Mouse (Mus musculus) limb, embryonic 11.5 days (tissue): Measurements from ENCODE around the gene Mrps5. TPM values are rescaled to one million over a fixed set of nuclear protein-coding genes. Genes with fewer than 3 reads are reported as not detected.
"Not testable (repeated sequence)": the region's sequence is repeated elsewhere in the genome, so short reads cannot be mapped to it uniquely, and the experiment has no call there.

Source experiments
- ATAC-seq: fragments of 200-750 bp; cut with Nextera tagmentation; 2 replicates; pipeline ENCODE4 v1.8.0; 2017; ENCODE audit warnings: low read depth; ENCODE audit not compliant: insufficient number of reproducible peaks, low FRiP score, low TSS enrichment
- DNase-seq: peaks from one replicate; pipeline ENCODE4 v3.0.0-alpha.2; 2015; ENCODE audit warnings: low spot score
- H3K27ac ChIP-seq: fragments of 300-500 bp; sonication (generic); replicated peaks from 2 replicates; pipeline ENCODE4 v1.5.1; 2014; ENCODE audit warnings: low read depth, mild to moderate bottlenecking, low read length
- H3K27me3 ChIP-seq: fragments of 300-500 bp; sonication (generic); 2 replicates; pipeline ENCODE4 v1.6.1; 2014; ENCODE audit warnings: mild to moderate bottlenecking, low read length, mixed read lengths; ENCODE audit not compliant: control insufficient read depth, insufficient read depth
- H3K36me3 ChIP-seq: fragments of 300-500 bp; sonication (generic); 2 replicates; pipeline ENCODE4 v1.6.1; 2014; ENCODE audit warnings: mild to moderate bottlenecking, low read length, moderate library complexity, mixed read lengths; ENCODE audit not compliant: control insufficient read depth, insufficient read depth
- H3K4me1 ChIP-seq: fragments of 300-500 bp; sonication (generic); 2 replicates; pipeline ENCODE4 v1.6.1; 2014; ENCODE audit warnings: low read length, mixed read lengths; ENCODE audit not compliant: control insufficient read depth, insufficient read depth
- H3K4me2 ChIP-seq: fragments of 300-500 bp; sonication (generic); 2 replicates; pipeline ENCODE4 v1.6.1; 2014; ENCODE audit warnings: low read depth, mild to moderate bottlenecking, moderate library complexity; ENCODE audit not compliant: severe bottlenecking
- H3K4me3 ChIP-seq: fragments of 300-500 bp; sonication (generic); 2 replicates; pipeline ENCODE4 v1.5.1; 2014; ENCODE audit warnings: low read depth, low read length
- H3K9ac ChIP-seq: fragments of 300-500 bp; sonication (generic); 2 replicates; pipeline ENCODE4 v1.6.1; 2014; ENCODE audit warnings: mild to moderate bottlenecking, low read length
- H3K9me3 ChIP-seq: fragments of 300-500 bp; sonication (generic); 2 replicates; pipeline ENCODE4 v1.6.1; 2016; ENCODE audit warnings: low read length; ENCODE audit not compliant: control insufficient read depth
- WGBS: fragments of 180-500 bp; shearing (Covaris S2); extraction: QIAGEN DNeasy Blood & Tissue Kit; methylation state at CpG from one replicate; pipeline ENCODE4 v1.1.7; 2014; 5-methylcytosine and 5-hydroxymethylcytosine counted together
- polyA plus RNA-seq: library from polyadenylated mRNA; unstranded; fragments of >200 nt; fragmentation: Nextera tagmentation; extraction: Ambion mirVana; gene quantifications from 2 replicates; pipeline ENCODE4 v1.2.1, GENCODE M21; 2014

Gene Mrps5
- polyA plus RNA-seq, 1 experiment from 2014 or later = 161 TPM

- not testable (repeated sequence) for H3K4me2 ChIP-seq, H3K9me3 ChIP-seq, H3K27ac ChIP-seq, H3K27me3 ChIP-seq, H3K36me3 ChIP-seq, H3K4me3 ChIP-seq, ATAC-seq, H3K9ac ChIP-seq, DNase-seq, H3K4me1 ChIP-seq
- WGBS = 78% methylated on average over 6 of the region's 8 CpGs
Measured at GRCm38 (mm10) chr2:127603383-127603782, 16.4 kb downstream of the Mrps5 start.

DNA sequence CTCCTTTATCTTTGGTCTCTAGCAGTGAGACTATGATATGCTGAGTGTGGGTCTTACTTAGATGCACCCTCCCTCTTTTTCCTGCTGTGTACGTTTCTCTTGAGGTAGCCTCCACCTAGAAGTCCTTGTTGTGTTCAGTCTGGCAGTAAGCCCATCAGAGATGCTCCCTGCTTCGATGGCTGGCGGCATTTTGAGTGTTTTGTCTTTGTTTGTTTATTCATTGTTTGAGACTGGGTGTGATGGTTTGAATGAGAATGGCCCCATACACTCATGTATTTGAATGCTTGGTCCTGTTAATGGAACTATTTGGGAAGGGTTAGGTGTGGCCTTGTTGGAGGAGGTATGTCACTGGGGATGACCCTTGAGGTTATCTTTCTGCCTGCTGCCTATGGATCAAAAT is 18.2 kb downstream of the Mrps5 start:
- Histone ChIP-seq H3K27me3 (no peaks in the 10 kb centered on the region), H3K9me3 (no peaks in the 10 kb centered on the region), H3K4me1 (0 out of 2 replicates have a peak, but pooled peaks cover 3% of the 10 kb centered on the region), H3K9ac (no peak overlapping the region), H3K4me2 (no peak overlapping the region), H3K36me3 (peaks cover 4% of the 10 kb centered on the region; the same call in 1 of the 2 replicates), H3K27ac (no peak overlapping the region), H3K4me3 (no peak overlapping the region)
- 94% methylated on average over 3 of the region's 3 CpGs for WGBS
- ATAC-seq = no peak
- DNase-seq = no peak

GRCm38 (mm10) chr2:127608234-127608633 is 21.2 kb downstream of the Mrps5 start:
- no peak overlapping the region for H3K27ac ChIP-seq
- DNase-seq (no peak), ATAC-seq (no peak)
- 0 out of 2 replicates have a peak, but pooled peaks cover 3% of the 10 kb centered on the region for H3K4me1 ChIP-seq
- no peak overlapping the region for H3K4me2 ChIP-seq
- no peaks in the 10 kb centered on the region for H3K27me3 ChIP-seq
- peaks cover 4% of the 10 kb centered on the region; the same call in 1 of the 2 replicates for H3K36me3 ChIP-seq
- WGBS = 50% methylated on average over 3 of the region's 3 CpGs
- no peak overlapping the region for H3K9ac ChIP-seq
- no peaks in the 10 kb centered on the region for H3K9me3 ChIP-seq
- no peak overlapping the region for H3K4me3 ChIP-seq

GRCm38 (mm10) chr2:127608986-127609385 is 22.0 kb downstream of the Mrps5 start:
- no peak overlapping the region for H3K4me2 ChIP-seq
- H3K4me1 ChIP-seq = 0 out of 2 replicates have a peak, but pooled peaks cover 3% of the 10 kb centered on the region
- H3K36me3 ChIP-seq = peaks cover 4% of the 10 kb centered on the region; the same call in 1 of the 2 replicates
- H3K9ac ChIP-seq = no peak overlapping the region
- ATAC-seq = peak; percentile 73
- H3K27ac ChIP-seq = no peak overlapping the region
- no peaks in the 10 kb centered on the region for H3K9me3 ChIP-seq
- DNase-seq = peak; percentile 52
- H3K27me3 ChIP-seq = no peaks in the 10 kb centered on the region
- WGBS = 1% methylated on average over 5 of the region's 5 CpGs
- H3K4me3 ChIP-seq = no peak overlapping the region

GRCm38 (mm10) chr2:127611386-127611785 is 24.4 kb downstream of the Mrps5 start:
- no peak overlapping the region for H3K27ac ChIP-seq
- H3K36me3 ChIP-seq = no peaks in the 10 kb centered on the region
- no peaks in the 10 kb centered on the region for H3K27me3 ChIP-seq
- WGBS = 85% methylated on average over 4 of the region's 4 CpGs
- ATAC-seq = no peak
- no peak overlapping the region for H3K4me3 ChIP-seq
- no peak for DNase-seq
- no peak overlapping the region for H3K4me2 ChIP-seq
- no peak overlapping the region for H3K9ac ChIP-seq
- H3K4me1 ChIP-seq = 0 out of 2 replicates have a peak, but pooled peaks cover 3% of the 10 kb centered on the region
- H3K9me3 ChIP-seq = no peaks in the 10 kb centered on the region

- 87% methylated on average over 4 of the region's 4 CpGs for WGBS
- H3K9ac ChIP-seq = no peak overlapping the region
- DNase-seq (no peak), ATAC-seq (no peak)
- no peaks in the 10 kb centered on the region for H3K9me3 ChIP-seq
- no peak overlapping the region for H3K27ac ChIP-seq
- H3K4me2 ChIP-seq = no peak overlapping the region
- H3K4me3 ChIP-seq = no peak overlapping the region
- no peaks in the 10 kb centered on the region for H3K27me3 ChIP-seq
- no peaks in the 10 kb centered on the region for H3K36me3 ChIP-seq
- H3K4me1 ChIP-seq = 0 out of 2 replicates have a peak, but pooled peaks cover 3% of the 10 kb centered on the region
Measured at GRCm38 (mm10) chr2:127612288-127612687, 25.3 kb downstream of the Mrps5 start.

- Histone ChIP-seq H3K9ac (no peak overlapping the region), H3K4me3 (no peak overlapping the region), H3K4me1 (no peaks in the 10 kb centered on the region), H3K27ac (no peak overlapping the region), H3K36me3 (no peaks in the 10 kb centered on the region), H3K27me3 (no peaks in the 10 kb centered on the region), H3K9me3 (no peaks in the 10 kb centered on the region), H3K4me2 (no peak overlapping the region)
- 88% methylated on average over 3 of the region's 3 CpGs for WGBS
- DNase-seq (no peak), ATAC-seq (no peak)
Measured at GRCm38 (mm10) chr2:127619311-127619710, 32.3 kb downstream of the Mrps5 start.

DNA sequence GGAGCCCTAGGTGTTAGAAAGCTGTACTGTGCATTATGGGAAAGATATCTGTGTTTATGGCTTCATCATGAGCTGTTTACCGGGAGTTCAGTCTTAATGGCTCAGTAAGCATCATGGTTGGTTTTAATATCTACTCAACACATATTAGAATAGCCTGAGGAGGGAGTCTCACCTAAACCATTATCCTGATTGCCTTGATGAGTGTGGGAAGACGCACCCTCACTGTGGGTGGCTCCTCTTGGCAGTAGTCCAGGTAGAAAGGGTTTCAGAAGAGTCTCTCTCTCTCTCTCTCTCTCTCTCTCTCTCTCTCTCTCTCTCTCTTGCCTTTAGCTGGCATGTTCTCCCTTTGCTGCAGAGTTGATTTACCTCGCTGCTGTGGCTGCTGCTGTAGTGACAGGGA is 35.0 kb downstream of the Mrps5 start:
- H3K4me2 ChIP-seq = no peak overlapping the region
- H3K36me3 ChIP-seq = no peaks in the 10 kb centered on the region
- H3K9ac ChIP-seq = no peak overlapping the region
- no peaks in the 10 kb centered on the region for H3K4me1 ChIP-seq
- H3K27me3 ChIP-seq = no peaks in the 10 kb centered on the region
- no peaks in the 10 kb centered on the region for H3K9me3 ChIP-seq
- ATAC-seq = no peak
- no peak overlapping the region for H3K27ac ChIP-seq
- DNase-seq = no peak
- 58% methylated on average over 3 of the region's 3 CpGs for WGBS
- H3K4me3 ChIP-seq = no peak overlapping the region

GRCm38 (mm10) chr2:127624786-127625185 is 37.8 kb downstream of the Mrps5 start:
- no peaks in the 10 kb centered on the region for H3K27me3 ChIP-seq
- H3K36me3 ChIP-seq = no peaks in the 10 kb centered on the region
- DNase-seq (no peak), ATAC-seq (no peak)
- no peak overlapping the region for H3K4me3 ChIP-seq
- WGBS = 87% methylated on average over 2 of the region's 2 CpGs
- no peaks in the 10 kb centered on the region for H3K4me1 ChIP-seq
- H3K9me3 ChIP-seq = no peaks in the 10 kb centered on the region
- no peak overlapping the region for H3K9ac ChIP-seq
- no peak overlapping the region for H3K4me2 ChIP-seq
- no peak overlapping the region for H3K27ac ChIP-seq
